Mouse (Mus musculus) right cerebral cortex, adult 18-20 months (tissue): ENCODE measurements at regions not wholly inside any gene's neighbourhood (a gene's known extent, or its start where the extent isn't known, plus 50 kb on each side); places are given as distances from the start of the nearest gene placed in this dataset.

Source experiments
- DNase-seq: peaks from one replicate; pipeline ENCODE4 v3.0.0; 2022; ENCODE audit warnings: mixed read lengths

- DNase-seq, result no peak
Observed at GRCm38 (mm10) chr5:46278190-46278589, 420.8 kb upstream of the Lcorl start.

DNA sequence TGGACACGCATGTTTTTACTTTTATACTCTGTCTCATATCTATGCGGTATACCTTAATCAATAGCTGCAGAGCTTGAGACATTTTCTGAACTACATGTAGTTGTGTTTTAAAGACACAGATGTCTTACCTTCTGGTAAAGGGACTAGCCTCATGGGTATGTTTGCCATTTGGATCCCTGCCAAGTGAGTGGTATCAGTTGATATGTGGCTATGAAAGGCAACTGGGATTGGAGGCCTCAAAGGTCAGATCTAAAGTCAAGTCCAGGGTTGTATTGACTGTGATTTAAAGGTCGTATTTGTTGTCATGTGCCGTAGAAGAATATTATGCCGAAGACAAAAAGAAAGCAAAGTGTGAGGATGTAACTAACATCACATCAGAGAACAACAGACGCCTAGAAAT, 399.3 kb upstream of the Lcorl start:
- DNase-seq, result no peak

DNA sequence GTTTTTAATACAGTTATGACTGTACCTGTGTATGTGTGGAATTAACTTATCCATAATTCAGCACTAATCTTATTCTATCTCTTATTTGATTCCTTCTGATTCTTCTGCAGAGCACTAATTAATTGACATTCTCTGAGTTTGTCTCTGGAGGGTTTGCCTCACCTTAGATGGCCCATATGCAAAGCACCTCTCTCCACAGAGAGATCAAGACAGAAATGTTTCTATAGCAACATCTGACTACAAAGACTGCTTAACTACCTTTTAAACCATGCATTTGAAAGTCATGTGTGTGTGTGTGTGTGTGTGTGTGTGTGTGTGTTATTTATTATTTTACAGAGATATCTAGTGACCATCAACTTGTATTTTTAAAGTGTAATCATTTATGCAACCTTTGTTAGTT, 396.5 kb upstream of the Lcorl start:
- no peak for DNase-seq

DNA sequence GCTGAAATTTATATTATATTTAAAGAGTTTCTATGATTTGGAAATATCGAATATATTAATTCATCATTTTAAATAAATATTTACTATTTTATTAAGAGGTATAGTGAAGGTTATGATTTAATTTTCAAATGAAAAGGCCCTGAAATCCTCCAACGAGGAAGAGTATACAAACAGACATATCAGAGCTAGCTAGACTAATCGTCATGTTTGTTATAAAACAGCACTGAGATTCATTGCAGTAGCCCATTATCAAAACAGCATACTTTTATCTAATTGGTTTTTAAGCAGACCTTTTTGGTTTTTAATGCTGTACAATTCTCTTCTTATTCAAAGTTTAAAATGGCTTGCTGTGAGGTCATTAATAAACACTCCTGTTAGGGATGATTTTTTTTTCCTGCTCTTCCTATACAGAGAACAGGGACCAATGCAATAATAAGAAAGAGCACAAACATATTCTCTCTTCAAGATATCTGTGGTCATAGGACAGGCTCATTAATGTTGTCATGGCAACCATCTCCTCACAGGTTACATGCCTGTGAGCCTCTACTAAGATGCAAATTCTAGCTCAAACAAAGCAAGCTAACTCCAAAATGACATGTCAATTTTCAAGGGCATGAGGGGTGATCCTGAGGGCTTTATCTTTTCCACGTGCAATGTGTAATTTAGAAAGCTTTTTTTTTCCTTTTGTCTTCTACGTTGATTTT, 378.1 kb upstream of the Lcorl start:
- no peak for DNase-seq

DNA sequence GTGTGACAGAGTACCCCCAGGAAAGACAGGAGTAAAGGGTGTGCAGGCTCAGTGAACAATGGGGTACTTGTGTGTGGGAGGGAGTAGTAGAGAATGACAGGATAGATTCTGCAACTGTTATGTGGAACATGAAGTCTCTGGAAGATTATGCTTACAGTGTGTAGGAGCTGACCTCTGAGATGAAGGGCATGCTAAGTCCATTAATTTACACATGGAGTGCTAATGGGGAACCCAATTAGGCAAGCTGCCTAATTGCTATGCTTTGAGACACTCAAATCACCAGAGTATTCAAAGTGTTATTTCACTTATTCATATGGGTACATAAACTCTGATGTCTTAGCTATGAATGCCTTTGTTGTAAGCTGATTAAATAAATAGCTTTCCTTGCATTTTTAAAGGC, 375.4 kb upstream of the Lcorl start:
- no peak for DNase-seq

DNA sequence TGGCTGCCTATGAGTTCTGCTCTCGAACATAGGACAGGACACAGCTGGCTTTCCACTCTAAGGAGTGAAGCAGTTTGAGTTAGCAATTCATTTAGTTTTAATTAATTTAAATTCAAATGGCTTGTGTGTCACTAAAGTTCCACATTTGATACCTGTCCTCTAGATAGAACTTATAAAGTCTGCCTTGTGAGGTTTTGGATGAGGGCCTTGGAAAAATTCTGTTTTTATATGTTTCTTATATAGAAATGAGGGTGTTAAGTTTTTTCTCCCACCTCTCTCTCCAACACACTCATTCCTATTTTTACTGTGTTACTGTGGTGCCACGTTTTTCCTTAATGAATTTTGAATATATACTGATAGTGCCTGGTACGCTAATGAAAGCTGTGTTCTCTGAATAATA, 371.3 kb upstream of the Lcorl start:
- no peak for DNase-seq

DNA sequence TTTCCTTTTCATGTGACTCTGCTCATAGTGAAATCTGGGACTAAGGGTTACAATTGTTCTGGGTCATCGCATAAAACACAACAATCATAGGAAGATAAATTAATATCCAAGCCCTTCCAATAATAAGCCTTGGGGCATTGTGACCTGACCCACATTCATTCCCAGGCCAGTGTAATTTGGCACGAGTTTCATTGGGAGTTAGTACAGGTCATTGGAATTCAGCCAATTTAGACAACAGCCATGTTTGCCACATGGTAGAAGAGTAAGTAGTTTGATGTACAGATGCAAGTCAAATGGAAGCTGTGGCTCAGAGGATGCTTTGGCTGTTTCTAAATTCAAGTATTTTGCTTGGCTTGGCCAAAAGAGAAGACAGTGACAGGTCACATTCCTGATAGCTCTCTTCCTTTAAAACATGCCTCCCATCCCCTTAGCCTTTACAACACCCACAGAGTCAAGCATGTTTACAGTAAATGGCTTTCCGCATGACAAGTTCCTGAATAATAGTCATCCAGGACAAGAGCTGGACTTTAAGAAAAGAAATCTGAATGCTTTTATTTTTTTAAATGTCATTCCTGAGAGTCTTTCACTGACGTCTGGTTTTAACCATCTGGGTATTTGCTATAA, 355.5 kb upstream of the Lcorl start:
- no peak for DNase-seq

- DNase-seq, result no peak
Observed at GRCm38 (mm10) chr5:46209076-46209475, 351.7 kb upstream of the Lcorl start.

DNA sequence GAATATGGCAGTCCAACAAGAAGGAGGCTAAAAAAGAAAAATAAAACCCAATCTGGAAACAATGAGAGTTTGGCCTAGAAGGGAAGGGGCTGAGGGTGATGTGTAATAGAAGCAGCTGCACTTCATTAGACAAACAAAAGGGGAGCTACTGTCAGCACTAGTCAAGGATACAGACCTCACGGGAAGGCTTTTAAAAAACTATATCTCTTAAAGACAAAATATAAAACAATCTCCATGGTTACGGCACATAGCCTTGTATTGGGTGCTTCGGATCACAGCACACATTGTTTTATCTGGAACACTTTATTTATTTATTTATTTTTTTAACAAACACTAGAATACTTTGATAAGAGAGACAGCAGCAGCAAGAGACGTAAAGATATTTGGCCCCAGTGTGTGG, 346.3 kb upstream of the Lcorl start:
- DNase-seq, result no peak

DNA sequence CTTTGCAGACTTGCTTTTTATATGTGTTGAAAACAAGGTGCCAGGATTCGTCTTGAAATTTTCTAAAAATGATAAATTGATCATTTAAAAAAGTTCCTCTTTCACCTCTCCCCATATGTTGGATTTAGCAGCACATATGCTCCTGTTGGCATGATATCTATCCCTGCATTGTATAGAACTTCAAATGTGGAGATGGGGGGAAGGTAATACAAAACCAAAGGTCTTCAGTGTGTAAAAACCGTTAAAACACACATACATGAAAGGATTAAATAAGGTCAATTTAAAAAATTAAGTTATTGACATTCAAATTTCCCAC, 345.0 kb upstream of the Lcorl start:
- DNase-seq, result no peak

DNA sequence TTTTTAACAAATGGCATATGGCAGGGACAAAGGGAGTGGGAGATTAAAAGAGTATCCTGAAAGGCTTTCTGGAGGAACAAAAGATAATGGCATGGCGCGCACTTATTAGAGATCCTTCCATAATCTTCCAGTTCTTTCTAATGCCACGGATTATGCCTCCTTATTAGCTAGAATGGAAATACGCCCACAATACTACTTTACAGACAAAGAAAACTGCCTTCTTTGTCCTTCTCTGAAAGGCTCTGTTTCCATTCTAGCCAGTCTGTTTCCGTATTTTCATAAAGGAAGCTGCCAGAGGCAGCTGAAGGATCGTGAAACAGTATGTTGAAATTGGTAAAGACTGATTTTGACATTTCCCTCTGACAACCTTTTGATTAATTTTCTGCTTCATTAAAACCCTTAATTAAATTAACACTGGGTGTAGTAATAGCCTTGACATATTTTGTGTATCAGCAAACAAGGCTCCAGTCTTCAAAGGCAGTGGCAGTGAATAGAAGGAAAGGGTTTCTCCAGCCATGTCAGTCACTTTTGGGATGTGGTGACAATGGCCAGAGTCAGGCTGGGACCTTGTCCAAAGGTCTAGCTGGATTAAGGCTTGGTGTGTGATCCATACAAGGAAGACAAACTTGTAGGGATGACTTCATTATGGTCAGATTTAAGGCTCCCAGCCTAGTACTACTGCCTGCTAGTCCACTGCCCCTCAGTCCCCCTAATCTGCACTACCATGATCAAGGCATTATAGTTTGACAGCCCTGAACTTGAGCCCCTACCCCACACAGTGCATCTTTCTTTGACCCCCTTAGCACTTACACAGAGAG, 344.4 kb upstream of the Lcorl start:
- no peak for DNase-seq

- no peak for DNase-seq
Observed at GRCm38 (mm10) chr5:46186908-46187307, 329.5 kb upstream of the Lcorl start.

DNA sequence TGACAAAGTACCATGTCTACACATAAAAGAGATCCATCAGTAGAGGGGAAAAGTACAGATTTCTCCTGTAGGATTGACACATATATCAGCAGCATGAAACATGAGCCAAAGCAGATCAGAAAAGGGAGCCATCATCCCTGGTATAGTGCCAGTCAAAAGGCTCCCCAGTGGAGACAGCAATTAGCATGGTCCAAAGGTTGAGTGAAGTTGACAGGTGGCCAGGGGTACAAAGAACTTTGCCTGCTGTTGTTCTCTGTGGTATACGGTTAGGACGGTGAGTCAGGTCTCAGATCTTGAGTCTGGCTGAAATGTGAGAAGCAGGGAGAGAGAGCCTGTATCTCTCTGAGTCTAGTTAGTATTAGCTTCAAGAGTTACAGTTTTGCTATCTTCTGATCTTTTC, 324.7 kb upstream of the Lcorl start:
- DNase-seq, result no peak

GRCm38 (mm10) chr5:46172315-46172714, 314.9 kb upstream of the Lcorl start:
- no peak for DNase-seq

- DNase-seq, result no peak
Observed at GRCm38 (mm10) chr5:46160774-46161173, 303.4 kb upstream of the Lcorl start.

- no peak for DNase-seq
Observed at GRCm38 (mm10) chr5:46151973-46152372, 294.6 kb upstream of the Lcorl start.

GRCm38 (mm10) chr5:46150825-46151224, 293.4 kb upstream of the Lcorl start:
- DNase-seq, result no peak

DNA sequence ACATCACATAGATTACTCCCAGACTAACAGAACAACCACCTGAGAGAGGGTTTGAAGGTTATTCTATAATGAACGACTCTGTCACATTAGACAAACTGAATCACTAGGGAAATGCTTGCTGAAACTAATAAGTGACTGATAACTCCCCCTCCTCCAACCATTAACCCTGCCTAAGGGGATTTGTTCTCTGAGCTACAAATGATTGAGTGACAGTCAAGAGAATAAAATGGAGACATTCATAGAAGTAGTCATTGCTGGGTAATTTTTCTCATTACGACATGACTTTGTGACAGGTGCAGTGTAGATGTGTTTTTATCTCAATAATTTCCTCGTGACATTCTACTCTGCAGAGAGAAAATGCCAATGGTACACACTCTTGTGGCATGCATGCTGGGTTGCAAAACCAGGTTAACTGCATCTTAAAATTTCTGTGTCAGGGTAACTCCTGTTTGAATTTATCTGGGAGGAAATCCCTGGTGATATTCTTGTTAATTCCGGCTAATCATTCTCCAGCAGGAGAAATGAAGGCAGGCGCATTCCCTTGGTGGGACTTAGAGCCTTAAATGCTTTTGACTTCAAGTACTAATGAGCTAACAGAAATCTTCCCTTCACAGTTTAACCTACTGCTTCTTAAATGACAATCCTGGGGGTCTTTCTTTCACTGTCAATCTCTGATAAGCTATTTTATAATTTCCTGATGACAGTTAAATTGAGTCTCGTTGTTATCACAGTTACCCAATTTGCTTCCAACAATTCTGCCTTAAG, 292.6 kb upstream of the Lcorl start:
- DNase-seq, result no peak

- DNase-seq, result no peak
Observed at GRCm38 (mm10) chr5:46139024-46139423, 281.6 kb upstream of the Lcorl start.

- DNase-seq, result no peak
Observed at GRCm38 (mm10) chr5:46137695-46138094, 280.3 kb upstream of the Lcorl start.

GRCm38 (mm10) chr5:46108020-46108419, 250.6 kb upstream of the Lcorl start:
- DNase-seq, result no peak

DNA sequence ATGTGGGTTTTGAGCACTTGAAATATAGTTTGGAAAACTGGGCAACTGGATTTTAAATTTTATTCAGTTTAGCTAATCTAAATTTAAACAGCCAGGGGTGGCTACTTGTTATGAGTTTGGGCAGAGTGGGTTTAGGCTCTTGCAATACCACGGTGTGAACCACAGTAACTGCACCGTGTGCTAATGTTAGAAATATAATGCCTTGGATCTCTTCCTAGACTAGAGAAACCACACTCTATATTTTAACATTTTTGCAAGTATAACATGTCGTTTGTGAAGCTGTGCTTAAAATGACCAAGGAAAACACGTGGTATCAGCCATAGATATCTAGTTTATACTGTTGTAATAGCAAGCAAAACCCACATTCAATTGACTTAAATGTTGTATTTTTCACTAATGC, 245.9 kb upstream of the Lcorl start:
- DNase-seq, result no peak

DNA sequence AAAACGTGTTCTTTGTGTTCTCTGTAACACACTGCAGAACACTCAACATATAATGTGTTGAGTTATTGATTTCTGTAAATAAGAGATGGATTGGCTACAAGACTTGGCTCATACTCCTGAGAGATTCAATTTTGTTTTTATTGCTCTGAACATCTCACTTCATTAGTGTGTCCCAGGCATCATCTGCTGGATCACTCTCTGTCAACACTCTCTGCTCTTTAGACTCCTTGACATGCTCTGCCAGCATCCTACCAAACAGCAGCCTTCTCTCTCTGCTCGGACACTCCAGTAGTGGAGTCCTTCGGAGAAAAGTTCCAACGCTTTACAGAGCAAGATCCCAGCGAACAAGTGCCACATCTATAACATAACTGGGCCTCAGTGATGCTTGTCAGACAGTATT, 235.1 kb upstream of the Lcorl start:
- no peak for DNase-seq

DNA sequence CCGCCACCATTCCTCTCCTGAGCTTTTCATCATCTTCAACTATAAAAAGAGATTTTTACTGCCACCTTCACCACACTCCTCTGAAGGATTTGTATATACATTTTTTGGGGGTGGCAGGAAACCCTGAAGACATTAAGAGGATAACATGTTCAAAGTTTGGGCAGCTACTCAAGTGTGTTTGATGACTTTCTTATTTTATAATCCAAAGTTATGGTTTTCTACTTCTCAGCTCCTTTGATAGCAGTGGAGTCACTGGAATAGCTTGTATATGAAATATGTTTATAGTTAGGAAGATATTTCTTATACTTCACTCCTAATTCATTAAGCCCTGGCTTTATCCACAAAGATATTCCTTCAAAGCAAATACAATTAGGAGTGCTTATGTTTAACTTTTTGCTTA, 229.5 kb upstream of the Lcorl start:
- DNase-seq, result no peak
